In genomic region chr8:122574667-122575251, GRCm38 (mm10) we compare ENCODE assay signal across 8 mouse cellular contexts. TPM values are rescaled to one million over a fixed set of nuclear protein-coding genes. Genes with fewer than 3 reads are reported as not detected.
DNase-seq lines count a peak whose midpoint lies in the region; ATAC-seq and TF ChIP-seq lines count a peak whose summit lies in the region.

No protein-coding gene starts in this region.

- TF ChIP-seq CTCF in heart, adult 2 months (IDR thresholded peaks at IDR 0.05), result no peak
- no peak for TF ChIP-seq CTCF in intestine, postnatal 0 days (IDR thresholded peaks at IDR 0.05; ENCODE audit: low read depth)

- WGBS in heart, embryonic 14.5 days, result 9% methylated on average over 10 of the region's 10 CpGs
- 51% methylated on average over 10 of the region's 10 CpGs for WGBS in heart, adult 2 months
- 24% methylated on average over 10 of the region's 10 CpGs for WGBS in intestine, postnatal 0 days
- 57% methylated on average over 10 of the region's 10 CpGs for WGBS in midbrain, embryonic 13.5 days

- intact Hi-C loops in heart, adult 2 months (cut with DNase I), result no loop called here

- no peak for TF ChIP-seq POLR2A in heart, adult 2 months (IDR thresholded peaks at IDR 0.05; ENCODE audit: insufficient read depth, low read depth, low read length)

- peaks cover 47% of the 10 kb centered on the region for H3K36me3 ChIP-seq in heart, embryonic 14.5 days (ENCODE audit: control insufficient read depth, insufficient read depth, low read length)
- no peaks in the 10 kb centered on the region for H3K36me3 ChIP-seq in heart, adult 2 months (ENCODE audit: control insufficient read depth, insufficient read depth, low read length)
- peaks cover 38% of the 10 kb centered on the region for H3K36me3 ChIP-seq in intestine, postnatal 0 days (ENCODE audit: control insufficient read depth, insufficient read depth)
- H3K36me3 ChIP-seq in midbrain, embryonic 13.5 days, result peaks cover 37% of the 10 kb centered on the region

- H3K4me3 ChIP-seq in heart, embryonic 14.5 days (ENCODE audit: control insufficient read depth in 1 of 2, insufficient read depth in 1 of 2, low read depth in 1 of 2, low read length in 2 of 2), result 0 out of 4 replicates have a peak overlapping the region, but pooled peaks of 1 of the 2 experiments have one; percentile 2
- no peak overlapping the region for H3K4me3 ChIP-seq in heart, adult 2 months
- H3K4me3 ChIP-seq in intestine, postnatal 0 days (ENCODE audit: low read depth, low read length), result 0 out of 2 replicates have a peak overlapping the region, but pooled peaks have one; percentile 66
- no peak overlapping the region for H3K4me3 ChIP-seq in midbrain, embryonic 13.5 days (replicated peaks)

- no peak for ATAC-seq in heart, embryonic 14.5 days (ENCODE audit: insufficient number of reproducible peaks, insufficient read depth, low FRiP score, low read depth)
- peak; percentile 79 for ATAC-seq in intestine, postnatal 0 days
- no peak for ATAC-seq in midbrain, embryonic 13.5 days

- H3K79me2 ChIP-seq in heart, adult 2 months (replicated peaks; ENCODE audit: control insufficient read depth, insufficient read depth, low read length), result no peaks in the 10 kb centered on the region

- DNase-seq in heart, adult 2 months, result no peak
- peak; percentile 45 for DNase-seq in MN1 (ENCODE audit: low spot score)
- DNase-seq in embryo, embryonic 9.5 days (ENCODE audit: extremely low spot score), result no peak
- no peak for DNase-seq in spleen, postnatal 4 days (ENCODE audit: low spot score in 2 of 2)
- no peak for DNase-seq in lung, adult 18-20 months

- no peaks in the 10 kb centered on the region for H3K27me3 ChIP-seq in heart, embryonic 14.5 days (ENCODE audit: control insufficient read depth, insufficient read depth, low read length)
- H3K27me3 ChIP-seq in heart, adult 2 months (ENCODE audit: control insufficient read depth, insufficient read depth, low read length), result no peaks in the 10 kb centered on the region
- no peaks in the 10 kb centered on the region for H3K27me3 ChIP-seq in intestine, postnatal 0 days (replicated peaks; ENCODE audit: control insufficient read depth, insufficient read depth, low read length)
- no peaks in the 10 kb centered on the region for H3K27me3 ChIP-seq in midbrain, embryonic 13.5 days

- peak overlapping the region; percentile 8; the same call in 1 of the 2 replicates for H3K9ac ChIP-seq in heart, embryonic 14.5 days (ENCODE audit: low read length)
- H3K9ac ChIP-seq in heart, adult 2 months (ENCODE audit: low read depth, low read length), result no peak overlapping the region
- peak overlapping the region; percentile 27; the same call in 1 of the 2 replicates for H3K9ac ChIP-seq in intestine, postnatal 0 days (ENCODE audit: low read depth, low read length)
- H3K9ac ChIP-seq in midbrain, embryonic 13.5 days (replicated peaks), result no peak overlapping the region

- H3K9me3 ChIP-seq in heart, embryonic 14.5 days (ENCODE audit: control insufficient read depth, low read length), result no peaks in the 10 kb centered on the region
- H3K9me3 ChIP-seq in intestine, postnatal 0 days (ENCODE audit: control insufficient read depth), result no peaks in the 10 kb centered on the region
- H3K9me3 ChIP-seq in midbrain, embryonic 13.5 days, result no peaks in the 10 kb centered on the region

- peak overlapping the region; percentile 20 to 53; a peak in 2 of 4 replicates for H3K27ac ChIP-seq in heart, embryonic 14.5 days (replicated peaks in 1 of 2; ENCODE audit: control insufficient read depth in 1 of 2, insufficient read depth in 1 of 2, low read depth in 2 of 2, low read length in 2 of 2)
- no peak overlapping the region for H3K27ac ChIP-seq in heart, adult 2 months
- peak overlapping the region; percentile 88 for H3K27ac ChIP-seq in intestine, postnatal 0 days (ENCODE audit: low read depth, low read length)
- H3K27ac ChIP-seq in midbrain, embryonic 13.5 days, result no peak overlapping the region

- TF ChIP-seq EP300 in heart, adult 2 months (IDR thresholded peaks at IDR 0.05; ENCODE audit: insufficient read depth, low read depth, low read length), result no peak

- H3K4me2 ChIP-seq in heart, embryonic 14.5 days (ENCODE audit: low read length), result peak overlapping the region; percentile 83
- H3K4me2 ChIP-seq in intestine, postnatal 0 days (replicated peaks; ENCODE audit: low read depth), result peak overlapping the region; percentile 86
- H3K4me2 ChIP-seq in midbrain, embryonic 13.5 days (replicated peaks), result peak overlapping the region; percentile 87

- H3K4me1 ChIP-seq in heart, embryonic 14.5 days (ENCODE audit: control insufficient read depth in 2 of 2, insufficient read depth in 2 of 2, low read length in 2 of 2), result peaks cover 23 to 37% of the 10 kb centered on the region in 2 experiments
- peaks cover 13% of the 10 kb centered on the region for H3K4me1 ChIP-seq in heart, adult 2 months (ENCODE audit: control insufficient read depth, insufficient read depth, low read length)
- peaks cover 13% of the 10 kb centered on the region; the same call in 1 of the 2 replicates for H3K4me1 ChIP-seq in intestine, postnatal 0 days (replicated peaks; ENCODE audit: control insufficient read depth, insufficient read depth, low read length)
- peaks cover 34% of the 10 kb centered on the region for H3K4me1 ChIP-seq in midbrain, embryonic 13.5 days (replicated peaks)

RNA-seq across cellular contexts. Expression of gene Aprt, which starts 1.9 kb away (rescaled TPM):
- 240 and 243 TPM in 2 replicates for polyA plus RNA-seq in heart, embryonic 14.5 days (2014; fragmentation: Nextera tagmentation; extraction: Ambion mirVana)
- 10 to 100 TPM; 36.6 to 38.5 TPM for total RNA-seq in heart, adult 2 months (2021)
- polyA plus RNA-seq in heart, adult 2 months (2012; rRNA removed), result 42.1 and 45.1 TPM in 2 replicates
- 676 and 681 TPM in 2 replicates for polyA plus RNA-seq in intestine, postnatal 0 days (2015; fragmentation: Nextera tagmentation; extraction: Ambion mirVana)
- polyA plus RNA-seq in midbrain, embryonic 13.5 days (2015; fragmentation: Nextera tagmentation; extraction: Ambion mirVana), result 136 and 152 TPM in 2 replicates

RNA-seq across cellular contexts. Expression of gene Cdt1, which starts 6.9 kb away (rescaled TPM):
- 23.2 and 27.6 TPM in 2 replicates for polyA plus RNA-seq in heart, embryonic 14.5 days (2014; fragmentation: Nextera tagmentation; extraction: Ambion mirVana)
- total RNA-seq in heart, adult 2 months (2021), result 1 to 10 TPM; 2.0 to 2.7 TPM
- 3.2 and 3.5 TPM in 2 replicates for polyA plus RNA-seq in heart, adult 2 months (2012; rRNA removed)
- polyA plus RNA-seq in intestine, postnatal 0 days (2015; fragmentation: Nextera tagmentation; extraction: Ambion mirVana), result 13.3 and 14.0 TPM in 2 replicates
- polyA plus RNA-seq in midbrain, embryonic 13.5 days (2015; fragmentation: Nextera tagmentation; extraction: Ambion mirVana), result 13.8 and 14.1 TPM in 2 replicates

RNA-seq across cellular contexts. Expression of gene Piezo1, which starts 23.6 kb away (rescaled TPM):
- polyA plus RNA-seq in heart, embryonic 14.5 days (2014; fragmentation: Nextera tagmentation; extraction: Ambion mirVana), result 14.9 and 16.3 TPM in 2 replicates
- total RNA-seq in heart, adult 2 months (2021), result 10 to 100 TPM; 14.0 to 14.8 TPM
- 48.5 and 55.5 TPM in 2 replicates for polyA plus RNA-seq in heart, adult 2 months (2012; rRNA removed)
- polyA plus RNA-seq in intestine, postnatal 0 days (2015; fragmentation: Nextera tagmentation; extraction: Ambion mirVana), result 4.4 and 7.3 TPM in 2 replicates
- 1.6 and 2.9 TPM in 2 replicates for polyA plus RNA-seq in midbrain, embryonic 13.5 days (2015; fragmentation: Nextera tagmentation; extraction: Ambion mirVana)

RNA-seq across cellular contexts. Expression of gene Galns, which starts 36.5 kb away (rescaled TPM):
- 10.3 and 11.2 TPM in 2 replicates for polyA plus RNA-seq in heart, embryonic 14.5 days (2014; fragmentation: Nextera tagmentation; extraction: Ambion mirVana)
- 1 to 10 TPM; 3.1 to 3.2 TPM for total RNA-seq in heart, adult 2 months (2021)
- 4.9 and 5.0 TPM in 2 replicates for polyA plus RNA-seq in heart, adult 2 months (2012; rRNA removed)
- polyA plus RNA-seq in intestine, postnatal 0 days (2015; fragmentation: Nextera tagmentation; extraction: Ambion mirVana), result 58.1 and 59.0 TPM in 2 replicates
- 3.9 and 4.7 TPM in 2 replicates for polyA plus RNA-seq in midbrain, embryonic 13.5 days (2015; fragmentation: Nextera tagmentation; extraction: Ambion mirVana)

RNA-seq across cellular contexts. Expression of gene Trappc2l, which starts 36.7 kb away (rescaled TPM):
- polyA plus RNA-seq in heart, embryonic 14.5 days (2014; fragmentation: Nextera tagmentation; extraction: Ambion mirVana), result 78.2 and 84.8 TPM in 2 replicates
- 10 to 100 TPM; 58.6 to 65.4 TPM for total RNA-seq in heart, adult 2 months (2021)
- 161 and 207 TPM in 2 replicates for polyA plus RNA-seq in heart, adult 2 months (2012; rRNA removed)
- 136 and 144 TPM in 2 replicates for polyA plus RNA-seq in intestine, postnatal 0 days (2015; fragmentation: Nextera tagmentation; extraction: Ambion mirVana)
- 98.5 and 102 TPM in 2 replicates for polyA plus RNA-seq in midbrain, embryonic 13.5 days (2015; fragmentation: Nextera tagmentation; extraction: Ambion mirVana)

Comparison
In these comparisons a context has a peak if more than half of its experiments do, and no peak if none do; other contexts are left out.
1. H3K27ac ChIP-seq: peak in heart, embryonic 14.5 days (2 of 2) and intestine, postnatal 0 days (single experiment); none in heart, adult 2 months (single experiment) and midbrain, embryonic 13.5 days (single experiment).
2. H3K9ac ChIP-seq: peak in heart, embryonic 14.5 days (single experiment) and intestine, postnatal 0 days (single experiment); none in heart, adult 2 months (single experiment) and midbrain, embryonic 13.5 days (single experiment).
3. Peak in every context shown above with its lines, with median percentiles within 50 percentile points of each other: H3K4me2 ChIP-seq.